Mouse (Mus musculus): Measurements from ENCODE around the gene Heatr4. TPM values are rescaled to one million over a fixed set of nuclear protein-coding genes. Genes with fewer than 3 reads are reported as not detected.
"Not testable (repeated sequence)": the region's sequence is repeated elsewhere in the genome, so short reads cannot be mapped to it uniquely, and the experiment has no call there.

The Heatr4 gene
- polyA plus RNA-seq, 1 experiment from 2014 or later = not detected

DNA sequence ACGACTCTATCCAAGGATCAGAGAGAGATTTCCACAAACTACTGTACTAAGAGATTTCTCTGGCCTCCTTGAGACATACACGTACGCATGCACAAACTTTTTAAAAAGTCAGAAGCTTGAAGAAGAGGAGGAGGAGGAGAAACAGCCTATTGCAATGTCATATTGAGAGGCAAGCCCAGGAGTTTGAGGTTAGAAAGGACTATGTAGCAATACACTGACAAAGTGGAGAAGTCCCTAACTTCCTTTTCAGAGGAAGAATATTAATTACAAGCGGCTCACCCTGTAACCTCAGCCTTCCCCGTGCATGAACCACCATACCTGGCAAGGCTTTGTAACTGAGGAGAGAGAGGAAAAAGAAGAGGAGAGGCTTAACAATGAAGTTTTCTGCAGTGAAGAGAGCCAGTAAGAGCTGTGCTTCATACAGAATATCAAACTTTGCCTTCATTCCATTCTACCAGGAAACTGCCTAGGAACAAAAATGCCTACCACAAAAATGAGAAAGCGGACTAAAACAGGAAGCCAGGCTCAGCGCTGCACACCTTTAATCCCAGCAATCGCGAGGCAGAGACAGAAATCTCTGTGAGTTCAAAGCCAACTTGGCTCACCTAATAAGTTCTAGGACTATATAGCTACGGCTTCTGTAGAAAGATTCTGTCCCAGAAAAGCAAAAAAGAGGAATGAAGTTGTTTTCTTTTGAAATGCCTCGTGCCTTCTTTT, 34.7 kb downstream of the Heatr4 start:
- no peak for ATAC-seq (ENCODE audit: low read depth)
- WGBS = 34% methylated on average over 11 of the region's 11 CpGs
- no peaks in the 10 kb centered on the region for H3K9me3 ChIP-seq (ENCODE audit: control insufficient read depth, low read length)
- H3K4me3 ChIP-seq (ENCODE audit: low read depth, low read length) = peak overlapping the region; percentile 82
- H3K36me3 ChIP-seq (ENCODE audit: control insufficient read depth, insufficient read depth, low read length) = no peaks in the 10 kb centered on the region
- H3K4me1 ChIP-seq (ENCODE audit: control insufficient read depth, insufficient read depth, low read length) = peaks cover 12% of the 10 kb centered on the region
- H3K9ac ChIP-seq (replicated peaks; ENCODE audit: low read depth, low read length) = peak overlapping the region; percentile 37; the same call in 1 of the 2 replicates
- no peak overlapping the region for H3K27ac ChIP-seq (ENCODE audit: low read depth, low read length)
- H3K4me2 ChIP-seq (ENCODE audit: low read depth, low read length) = peak overlapping the region; percentile 90
- H3K27me3 ChIP-seq (ENCODE audit: control insufficient read depth, insufficient read depth, low read length) = no peaks in the 10 kb centered on the region

DNA sequence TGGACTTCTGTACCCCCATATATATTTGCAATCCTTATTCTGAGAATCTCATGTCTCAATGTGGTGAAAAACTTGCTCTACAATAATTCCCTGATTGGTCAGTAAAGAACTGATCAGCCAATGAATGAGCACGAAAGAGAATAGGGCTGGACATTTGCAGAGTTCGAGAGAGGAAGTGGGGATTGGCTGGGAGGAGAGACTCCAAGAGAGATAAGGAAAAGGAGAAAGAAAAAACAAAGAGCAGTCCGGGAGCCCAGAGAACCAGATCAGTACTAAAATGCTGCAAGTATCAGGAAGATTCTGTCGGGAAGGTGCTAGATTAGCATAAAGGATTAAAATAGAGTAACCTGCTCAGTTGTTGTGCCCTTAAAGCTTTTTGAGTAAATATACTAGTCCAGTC, 35.6 kb downstream of the Heatr4 start:
- Histone ChIP-seq H3K9me3 (ENCODE audit: control insufficient read depth, low read length) (no peaks in the 10 kb centered on the region), H3K36me3 (ENCODE audit: control insufficient read depth, insufficient read depth, low read length) (no peaks in the 10 kb centered on the region), H3K27ac (ENCODE audit: low read depth, low read length) (no peak overlapping the region), H3K4me2 (ENCODE audit: low read depth, low read length) (no peak overlapping the region), H3K4me1 (ENCODE audit: control insufficient read depth, insufficient read depth, low read length) (peaks cover 12% of the 10 kb centered on the region), H3K4me3 (ENCODE audit: low read depth, low read length) (no peak overlapping the region), H3K27me3 (ENCODE audit: control insufficient read depth, insufficient read depth, low read length) (no peaks in the 10 kb centered on the region), H3K9ac (replicated peaks; ENCODE audit: low read depth, low read length) (no peak overlapping the region)
- 88% methylated on average over 4 of the region's 4 CpGs for WGBS
- no peak for ATAC-seq (ENCODE audit: low read depth)

DNA sequence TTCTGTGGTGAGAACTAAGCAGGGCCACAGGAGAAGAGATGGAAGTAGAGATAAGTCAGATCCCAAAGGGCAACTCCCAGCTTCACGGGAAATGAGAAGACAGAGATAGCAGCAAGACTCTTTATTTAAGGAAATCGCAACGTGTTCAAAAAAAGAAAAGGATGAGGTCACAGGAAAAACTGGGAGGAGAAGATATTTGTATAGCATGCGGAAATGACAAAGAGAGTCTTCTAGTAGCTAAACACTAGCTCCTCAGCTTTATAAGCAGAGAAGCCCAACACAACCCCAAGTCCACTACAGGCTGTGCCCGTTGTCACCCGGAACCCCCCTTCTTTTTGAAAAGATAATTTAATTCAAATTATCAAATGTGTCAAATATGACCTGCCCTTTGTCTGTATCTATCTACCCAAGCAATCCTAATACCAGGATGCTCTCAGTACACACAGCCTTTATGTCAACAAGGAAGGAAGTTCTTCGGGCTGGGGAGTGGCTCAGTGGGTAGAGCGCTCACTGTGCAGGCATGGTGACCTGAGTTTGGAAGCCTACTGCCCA, 37.3 kb downstream of the Heatr4 start:
- Histone ChIP-seq H3K4me2 (ENCODE audit: low read depth, low read length) (no peak overlapping the region), H3K9me3 (ENCODE audit: control insufficient read depth, low read length) (no peaks in the 10 kb centered on the region), H3K9ac (replicated peaks; ENCODE audit: low read depth, low read length) (no peak overlapping the region), H3K27me3 (ENCODE audit: control insufficient read depth, insufficient read depth, low read length) (no peaks in the 10 kb centered on the region), H3K36me3 (ENCODE audit: control insufficient read depth, insufficient read depth, low read length) (no peaks in the 10 kb centered on the region), H3K4me3 (ENCODE audit: low read depth, low read length) (no peak overlapping the region), H3K27ac (ENCODE audit: low read depth, low read length) (no peak overlapping the region), H3K4me1 (ENCODE audit: control insufficient read depth, insufficient read depth, low read length) (peaks cover 9% of the 10 kb centered on the region)
- ATAC-seq (ENCODE audit: low read depth) = no peak
- 90% methylated on average over 8 of the region's 8 CpGs for WGBS

DNA sequence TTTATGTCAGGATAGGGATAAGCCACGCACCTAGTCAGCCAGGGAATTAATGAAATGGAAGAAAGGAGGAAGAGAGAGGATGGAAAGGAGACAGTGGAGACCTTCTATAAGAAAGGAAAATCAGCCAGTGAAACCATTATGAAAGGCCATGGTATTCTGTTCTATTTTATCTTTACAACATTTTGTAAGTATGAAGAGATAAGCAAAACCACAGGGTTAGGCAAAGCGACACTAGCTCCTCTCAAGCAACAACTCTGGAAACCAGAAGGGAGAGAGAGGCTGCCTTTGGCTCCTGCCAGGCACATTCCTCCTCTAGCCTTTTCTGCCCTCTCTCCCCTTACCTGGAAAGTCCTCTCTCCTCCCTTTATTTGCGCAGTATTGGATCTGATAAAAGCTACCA, 42.7 kb downstream of the Heatr4 start:
- H3K27me3 ChIP-seq (ENCODE audit: control insufficient read depth, insufficient read depth, low read length) = no peaks in the 10 kb centered on the region
- H3K4me1 ChIP-seq (ENCODE audit: control insufficient read depth, insufficient read depth, low read length) = no peaks in the 10 kb centered on the region
- WGBS = 90% methylated on average over 3 of the region's 3 CpGs
- H3K36me3 ChIP-seq (ENCODE audit: control insufficient read depth, insufficient read depth, low read length) = no peaks in the 10 kb centered on the region
- no peak overlapping the region for H3K27ac ChIP-seq (ENCODE audit: low read depth, low read length)
- no peak overlapping the region for H3K4me3 ChIP-seq (ENCODE audit: low read depth, low read length)
- no peaks in the 10 kb centered on the region for H3K9me3 ChIP-seq (ENCODE audit: control insufficient read depth, low read length)
- ATAC-seq (ENCODE audit: low read depth) = no peak
- H3K9ac ChIP-seq (replicated peaks; ENCODE audit: low read depth, low read length) = no peak overlapping the region
- no peak overlapping the region for H3K4me2 ChIP-seq (ENCODE audit: low read depth, low read length)

DNA sequence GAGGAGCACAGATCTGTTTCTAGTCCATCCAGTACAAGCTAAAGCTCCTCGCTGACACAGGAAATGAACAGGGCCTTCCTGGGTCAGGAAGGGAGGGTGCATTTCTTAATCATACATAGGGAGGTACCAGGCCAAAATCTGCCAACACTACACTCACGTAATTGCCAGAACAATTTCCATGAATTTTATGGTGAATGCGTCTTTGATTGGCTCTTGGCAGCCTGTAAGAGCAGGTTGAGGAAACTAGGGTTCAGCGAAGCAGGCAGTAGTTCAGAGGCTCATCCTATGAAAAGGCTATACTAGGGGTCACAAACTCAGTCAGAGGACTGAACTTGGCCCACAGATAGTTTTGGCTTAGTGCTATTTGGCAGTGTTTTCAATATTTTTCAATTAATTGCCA, 44.6 kb downstream of the Heatr4 start:
- Histone ChIP-seq H3K9me3 (ENCODE audit: control insufficient read depth, low read length) (no peaks in the 10 kb centered on the region), H3K36me3 (ENCODE audit: control insufficient read depth, insufficient read depth, low read length) (no peaks in the 10 kb centered on the region), H3K4me1 (ENCODE audit: control insufficient read depth, insufficient read depth, low read length) (no peaks in the 10 kb centered on the region), H3K4me2 (ENCODE audit: low read depth, low read length) (no peak overlapping the region), H3K9ac (replicated peaks; ENCODE audit: low read depth, low read length) (no peak overlapping the region), H3K27me3 (ENCODE audit: control insufficient read depth, insufficient read depth, low read length) (no peaks in the 10 kb centered on the region), H3K4me3 (ENCODE audit: low read depth, low read length) (no peak overlapping the region), H3K27ac (ENCODE audit: low read depth, low read length) (no peak overlapping the region)
- ATAC-seq (ENCODE audit: low read depth) = no peak
- 78% methylated on average over 4 of the region's 4 CpGs for WGBS

DNA sequence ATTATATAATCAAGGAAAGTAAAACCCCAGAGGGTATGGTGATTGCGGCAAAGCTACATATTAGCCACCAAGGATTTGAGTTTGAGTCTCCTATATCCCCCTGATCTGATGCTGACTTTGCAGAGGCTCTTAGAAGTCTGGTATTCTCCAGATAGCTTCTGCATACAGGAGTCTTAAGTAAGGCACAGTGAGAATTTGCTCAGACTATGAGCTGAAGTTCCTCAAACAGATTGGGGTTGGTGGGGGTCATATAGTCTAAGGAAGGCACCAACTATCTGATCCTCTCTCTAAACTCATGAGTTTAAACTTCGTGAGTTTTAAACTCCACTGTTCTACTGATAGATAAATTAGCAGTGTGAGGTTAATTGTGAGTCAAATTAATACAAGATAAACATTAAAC, 45.3 kb downstream of the Heatr4 start:
- WGBS = 74% methylated on average over 2 of the region's 2 CpGs
- Histone ChIP-seq H3K4me2 (ENCODE audit: low read depth, low read length) (no peak overlapping the region), H3K27ac (ENCODE audit: low read depth, low read length) (no peak overlapping the region), H3K36me3 (ENCODE audit: control insufficient read depth, insufficient read depth, low read length) (no peaks in the 10 kb centered on the region), H3K4me1 (ENCODE audit: control insufficient read depth, insufficient read depth, low read length) (no peaks in the 10 kb centered on the region), H3K9me3 (ENCODE audit: control insufficient read depth, low read length) (no peaks in the 10 kb centered on the region), H3K9ac (replicated peaks; ENCODE audit: low read depth, low read length) (no peak overlapping the region), H3K4me3 (ENCODE audit: low read depth, low read length) (no peak overlapping the region), H3K27me3 (ENCODE audit: control insufficient read depth, insufficient read depth, low read length) (no peaks in the 10 kb centered on the region)
- no peak for ATAC-seq (ENCODE audit: low read depth)

DNA sequence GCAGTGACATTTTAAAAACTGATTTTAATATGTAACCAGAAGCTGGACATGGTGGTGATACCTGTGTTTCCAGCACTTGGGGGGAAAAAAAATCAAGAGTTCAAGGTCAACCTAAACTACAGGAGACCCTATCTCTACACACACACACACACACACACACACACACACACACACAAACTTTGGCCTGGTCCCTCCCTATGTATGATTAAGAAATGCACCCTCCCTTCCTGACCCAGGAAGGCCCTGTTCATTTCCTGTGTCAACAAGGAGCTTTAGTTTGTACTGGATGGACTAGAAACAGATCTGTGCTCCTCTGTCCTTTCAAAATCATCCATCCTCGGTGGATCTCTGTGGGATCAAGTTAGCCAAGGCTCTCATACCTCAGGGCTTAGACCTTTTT, 46.1 kb downstream of the Heatr4 start:
- H3K27ac ChIP-seq (ENCODE audit: low read depth, low read length); H3K9me3 ChIP-seq (ENCODE audit: control insufficient read depth, low read length); H3K27me3 ChIP-seq (ENCODE audit: control insufficient read depth, insufficient read depth, low read length); H3K4me3 ChIP-seq (ENCODE audit: low read depth, low read length); H3K36me3 ChIP-seq (ENCODE audit: control insufficient read depth, insufficient read depth, low read length); ATAC-seq (ENCODE audit: low read depth); H3K4me2 ChIP-seq (ENCODE audit: low read depth, low read length); H3K9ac ChIP-seq (replicated peaks; ENCODE audit: low read depth, low read length); H3K4me1 ChIP-seq (ENCODE audit: control insufficient read depth, insufficient read depth, low read length): not testable (repeated sequence)
- 65% methylated on average over 1 of the region's 1 CpGs for WGBS

DNA sequence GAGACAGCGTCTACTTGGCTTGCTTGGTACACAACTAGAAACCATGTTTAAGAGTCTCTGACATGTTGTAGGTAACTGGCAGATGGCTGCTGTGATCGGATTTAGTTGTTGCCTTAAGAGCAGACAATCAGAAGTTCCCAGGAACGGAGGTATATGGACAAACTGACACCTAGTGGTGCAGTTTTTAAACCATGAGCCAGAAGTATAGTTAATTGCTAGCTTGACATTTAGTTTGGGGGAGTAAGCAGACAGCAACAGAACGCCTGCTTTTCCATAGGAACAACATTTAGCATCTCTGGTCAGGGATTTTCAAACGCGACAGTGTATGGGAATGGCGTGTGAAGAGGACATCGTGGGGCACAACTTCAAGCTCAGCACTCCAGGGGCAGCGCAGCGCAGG, 47.1 kb downstream of the Heatr4 start:
- no peak overlapping the region for H3K27ac ChIP-seq (ENCODE audit: low read depth, low read length)
- H3K4me2 ChIP-seq (ENCODE audit: low read depth, low read length) = no peak overlapping the region
- WGBS = 72% methylated on average over 10 of the region's 10 CpGs
- H3K9me3 ChIP-seq (ENCODE audit: control insufficient read depth, low read length) = no peaks in the 10 kb centered on the region
- no peak overlapping the region for H3K4me3 ChIP-seq (ENCODE audit: low read depth, low read length)
- H3K27me3 ChIP-seq (ENCODE audit: control insufficient read depth, insufficient read depth, low read length) = no peaks in the 10 kb centered on the region
- H3K9ac ChIP-seq (replicated peaks; ENCODE audit: low read depth, low read length) = no peak overlapping the region
- no peaks in the 10 kb centered on the region for H3K4me1 ChIP-seq (ENCODE audit: control insufficient read depth, insufficient read depth, low read length)
- no peaks in the 10 kb centered on the region for H3K36me3 ChIP-seq (ENCODE audit: control insufficient read depth, insufficient read depth, low read length)
- no peak for ATAC-seq (ENCODE audit: low read depth)

DNA sequence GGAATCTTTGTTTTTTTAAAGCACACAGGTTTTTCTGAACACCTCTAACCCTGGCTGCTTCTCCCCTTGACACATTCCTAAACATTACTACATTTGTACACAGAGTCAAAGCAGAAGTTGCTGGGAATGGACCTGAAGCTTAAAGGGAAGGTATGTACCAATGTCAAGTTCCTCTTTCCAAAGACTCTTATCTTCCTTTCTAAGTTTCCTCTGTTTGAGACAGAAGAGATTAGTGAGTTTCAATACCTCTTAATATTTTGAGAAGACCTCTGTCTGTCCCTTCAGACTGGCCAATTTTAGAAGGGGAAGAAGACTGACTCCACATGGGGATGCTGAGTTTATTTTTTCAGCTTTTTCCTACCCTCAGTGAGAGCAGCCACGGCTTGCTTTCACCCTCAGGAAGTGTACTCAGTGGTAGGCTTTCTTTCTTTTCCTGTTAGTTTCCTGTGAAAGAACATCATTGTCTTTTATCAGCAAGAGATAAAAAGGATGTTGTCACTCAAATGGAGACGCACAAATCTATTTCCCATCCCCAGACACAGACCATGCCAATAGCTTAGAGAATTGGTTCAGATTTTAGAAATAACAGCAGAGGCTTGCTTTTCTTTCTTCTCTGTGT, 55.4 kb downstream of the Heatr4 start:
- Histone ChIP-seq H3K4me2 (ENCODE audit: low read depth, low read length) (no peak overlapping the region), H3K4me3 (ENCODE audit: low read depth, low read length) (no peak overlapping the region), H3K27ac (ENCODE audit: low read depth, low read length) (no peak overlapping the region), H3K9ac (replicated peaks; ENCODE audit: low read depth, low read length) (no peak overlapping the region), H3K9me3 (ENCODE audit: control insufficient read depth, low read length) (no peaks in the 10 kb centered on the region), H3K27me3 (ENCODE audit: control insufficient read depth, insufficient read depth, low read length) (no peaks in the 10 kb centered on the region), H3K36me3 (ENCODE audit: control insufficient read depth, insufficient read depth, low read length) (no peaks in the 10 kb centered on the region), H3K4me1 (ENCODE audit: control insufficient read depth, insufficient read depth, low read length) (no peaks in the 10 kb centered on the region)
- ATAC-seq (ENCODE audit: low read depth) = no peak
- 41% methylated on average over 2 of the region's 2 CpGs for WGBS

All from neural tube, embryonic 14.5 days (tissue).